Mouse (Mus musculus): ENCODE data around the gene Xxylt1. TPM values are rescaled to one million over a fixed set of nuclear protein-coding genes. Genes with fewer than 3 reads are reported as not detected.

Gene Xxylt1
- total and polyA plus RNA-seq, 2 experiments from 2014 or later: 21.0 to 32.8 TPM

- no peak overlapping the region for H3K27ac ChIP-seq
- no peaks in the 10 kb centered on the region for H3K36me3 ChIP-seq (ENCODE audit: insufficient read depth, low read length)
- ATAC-seq: no peak
- H3K9ac ChIP-seq (replicated peaks; ENCODE audit: low read length): no peak overlapping the region
- peak; percentile 49 for DNase-seq (ENCODE audit: low spot score)
- H3K4me1 ChIP-seq (ENCODE audit: insufficient read depth, low read length): no peaks in the 10 kb centered on the region
- TF ChIP-seq CTCF (IDR thresholded peaks at IDR 0.05; ENCODE audit: low read depth): no peak
- H3K4me2 ChIP-seq (ENCODE audit: low read depth, low read length): no peak overlapping the region
- H3K4me3 ChIP-seq (ENCODE audit: low read length): no peak overlapping the region
- no peaks in the 10 kb centered on the region for H3K27me3 ChIP-seq (ENCODE audit: insufficient read depth, low read length)
- no peaks in the 10 kb centered on the region for H3K9me3 ChIP-seq (ENCODE audit: low read length)
- WGBS: 58% methylated on average over 9 of the region's 9 CpGs
Measured at GRCm38 (mm10) chr16:31039803-31040459, 41.3 kb downstream of the Xxylt1 start.

- DNase-seq (ENCODE audit: low spot score) (no peak), ATAC-seq (no peak)
- 87% methylated on average over 1 of the region's 1 CpGs for WGBS
- Histone ChIP-seq H3K4me1 (ENCODE audit: insufficient read depth, low read length) (no peaks in the 10 kb centered on the region), H3K9ac (replicated peaks; ENCODE audit: low read length) (no peak overlapping the region), H3K36me3 (ENCODE audit: insufficient read depth, low read length) (no peaks in the 10 kb centered on the region), H3K27me3 (ENCODE audit: insufficient read depth, low read length) (no peaks in the 10 kb centered on the region), H3K4me3 (ENCODE audit: low read length) (no peak overlapping the region), H3K27ac (no peak overlapping the region), H3K4me2 (ENCODE audit: low read depth, low read length) (no peak overlapping the region), H3K9me3 (ENCODE audit: low read length) (no peaks in the 10 kb centered on the region)
- no peak for TF ChIP-seq CTCF (IDR thresholded peaks at IDR 0.05; ENCODE audit: low read depth)
Measured at GRCm38 (mm10) chr16:31037431-31037830, 43.8 kb downstream of the Xxylt1 start.

GRCm38 (mm10) chr16:31035651-31036245 lies 45.5 kb downstream of the Xxylt1 start:
- Histone ChIP-seq H3K9ac (replicated peaks; ENCODE audit: low read length) (no peak overlapping the region), H3K27me3 (ENCODE audit: insufficient read depth, low read length) (no peaks in the 10 kb centered on the region), H3K36me3 (ENCODE audit: insufficient read depth, low read length) (no peaks in the 10 kb centered on the region), H3K4me1 (ENCODE audit: insufficient read depth, low read length) (no peaks in the 10 kb centered on the region), H3K4me2 (ENCODE audit: low read depth, low read length) (no peak overlapping the region), H3K27ac (no peak overlapping the region), H3K4me3 (ENCODE audit: low read length) (no peak overlapping the region), H3K9me3 (ENCODE audit: low read length) (no peaks in the 10 kb centered on the region)
- DNase-seq (ENCODE audit: low spot score): no peak
- TF ChIP-seq CTCF (IDR thresholded peaks at IDR 0.05; ENCODE audit: low read depth): no peak
- 69% methylated on average over 8 of the region's 8 CpGs for WGBS
- no peak for ATAC-seq

- 66% methylated on average over 7 of the region's 7 CpGs for whole genome bisulfite sequencing
- H3K27me3 ChIP-seq (ENCODE audit: insufficient read depth, low read length): no peaks in the 10 kb centered on the region
- TF ChIP-seq CTCF (IDR thresholded peaks at IDR 0.05; ENCODE audit: low read depth): no peak
- H3K36me3 ChIP-seq (ENCODE audit: insufficient read depth, low read length): no peaks in the 10 kb centered on the region
- H3K27ac ChIP-seq: no peak overlapping the region
- no peaks in the 10 kb centered on the region for H3K4me1 ChIP-seq (ENCODE audit: insufficient read depth, low read length)
- H3K4me2 ChIP-seq (ENCODE audit: low read depth, low read length): no peak overlapping the region
- no peak for DNase-seq (ENCODE audit: low spot score)
- no peak overlapping the region for H3K9ac ChIP-seq (replicated peaks; ENCODE audit: low read length)
- no peak for ATAC-seq
- no peak overlapping the region for H3K4me3 ChIP-seq (ENCODE audit: low read length)
- H3K9me3 ChIP-seq (ENCODE audit: low read length): no peaks in the 10 kb centered on the region
Measured at GRCm38 (mm10) chr16:31035235-31035634, 46.0 kb downstream of the Xxylt1 start.

- Histone ChIP-seq H3K9ac (replicated peaks; ENCODE audit: low read length) (0 out of 2 replicates have a peak overlapping the region, but pooled peaks have one; percentile 10), H3K27ac (peak overlapping the region; percentile 48; the same call in 1 of the 2 replicates), H3K27me3 (ENCODE audit: insufficient read depth, low read length) (no peaks in the 10 kb centered on the region), H3K4me1 (ENCODE audit: insufficient read depth, low read length) (peaks cover 3% of the 10 kb centered on the region; the same call in 1 of the 2 replicates), H3K4me3 (ENCODE audit: low read length) (no peak overlapping the region), H3K36me3 (ENCODE audit: insufficient read depth, low read length) (no peaks in the 10 kb centered on the region), H3K4me2 (ENCODE audit: low read depth, low read length) (no peak overlapping the region), H3K9me3 (ENCODE audit: low read length) (no peaks in the 10 kb centered on the region)
- ATAC-seq (no peak), DNase-seq (ENCODE audit: low spot score) (peak; percentile 19)
- no peak for TF ChIP-seq CTCF (IDR thresholded peaks at IDR 0.05; ENCODE audit: low read depth)
- WGBS: 29% methylated on average over 3 of the region's 3 CpGs
Measured at GRCm38 (mm10) chr16:31034051-31034450, 47.2 kb downstream of the Xxylt1 start.

- 0 out of 2 replicates have a peak overlapping the region, but pooled peaks have one; percentile 11 for H3K27ac ChIP-seq
- 71% methylated on average over 11 of the region's 11 CpGs for WGBS
Measured at GRCm38 (mm10) chr16:31029739-31030485, 51.3 kb downstream of the Xxylt1 start.

More at GRCm38 (mm10) chr16:31029739-31030485, 51.3 kb downstream of the Xxylt1 start:
- H3K4me1 ChIP-seq (ENCODE audit: insufficient read depth, low read length): peaks cover 3% of the 10 kb centered on the region; the same call in 1 of the 2 replicates
- H3K36me3 ChIP-seq (ENCODE audit: insufficient read depth, low read length): no peaks in the 10 kb centered on the region
- H3K27me3 ChIP-seq (ENCODE audit: insufficient read depth, low read length): no peaks in the 10 kb centered on the region
- no peaks in the 10 kb centered on the region for H3K9me3 ChIP-seq (ENCODE audit: low read length)
- ATAC-seq (no peak), DNase-seq (ENCODE audit: low spot score) (no peak)
- no peak overlapping the region for H3K4me2 ChIP-seq (ENCODE audit: low read depth, low read length)
- TF ChIP-seq CTCF (IDR thresholded peaks at IDR 0.05; ENCODE audit: low read depth): no peak
- H3K9ac ChIP-seq (replicated peaks; ENCODE audit: low read length): no peak overlapping the region
- no peak overlapping the region for H3K4me3 ChIP-seq (ENCODE audit: low read length)
